Mouse (Mus musculus) CD8-positive naive resting alpha-beta T cell, adult 2 months (primary cell): ENCODE results near the gene Dclk1.

ENCODE experiments used
- DNase-seq, 2 experiments: peaks; one replicate each; pipeline ENCODE4 v3.0.0; 2022; ENCODE audit warnings: low read depth in 2 of 2, low spot score in 2 of 2

Dclk1 gene

GRCm38 (mm10) chr3:55446681-55447080, 204.5 kb downstream of the Dclk1 start:
- no peak for DNase-seq

GRCm38 (mm10) chr3:55447486-55448460, 205.6 kb downstream of the Dclk1 start:
- no peak for DNase-seq

DNA sequence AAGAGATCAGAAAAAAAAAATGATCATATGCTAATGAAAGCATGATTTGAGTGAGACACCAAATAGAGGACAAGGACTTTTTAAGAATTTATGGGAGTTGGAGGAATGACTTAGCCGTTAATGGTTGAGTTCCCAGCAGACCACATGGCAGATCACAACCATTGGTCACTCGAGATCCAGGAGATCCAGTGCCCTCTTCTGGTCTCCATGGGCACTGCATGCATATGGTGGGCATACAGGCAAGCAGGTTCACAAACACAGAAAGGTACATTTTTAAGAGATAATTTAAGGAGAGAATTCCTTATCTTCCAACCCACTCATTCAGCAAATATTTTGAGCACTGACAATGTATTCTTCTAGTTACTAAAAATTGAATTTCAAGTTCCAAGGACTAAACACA, 207.0 kb downstream of the Dclk1 start:
- no peak for DNase-seq

GRCm38 (mm10) chr3:55451035-55451434, 208.9 kb downstream of the Dclk1 start:
- DNase-seq = no peak

DNA sequence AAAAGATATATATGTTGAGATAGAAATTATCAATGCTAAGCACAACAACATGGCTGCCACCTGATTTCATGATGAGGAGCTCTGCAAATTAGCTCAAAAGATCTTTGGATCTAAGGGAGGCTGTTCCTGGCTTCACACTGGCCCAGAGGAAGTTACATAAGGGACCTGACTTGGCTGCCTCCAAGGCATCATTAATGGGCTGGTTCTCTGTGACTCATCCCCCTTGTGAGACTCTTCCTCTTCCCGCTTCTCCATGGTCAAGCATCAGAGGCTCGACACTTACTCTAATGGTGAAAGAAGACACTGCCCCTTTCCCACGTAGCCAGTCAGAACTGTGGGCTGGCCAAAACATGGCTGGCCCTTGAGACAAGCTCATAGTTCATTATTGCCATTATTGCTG, 209.7 kb downstream of the Dclk1 start:
- DNase-seq = no peak

DNA sequence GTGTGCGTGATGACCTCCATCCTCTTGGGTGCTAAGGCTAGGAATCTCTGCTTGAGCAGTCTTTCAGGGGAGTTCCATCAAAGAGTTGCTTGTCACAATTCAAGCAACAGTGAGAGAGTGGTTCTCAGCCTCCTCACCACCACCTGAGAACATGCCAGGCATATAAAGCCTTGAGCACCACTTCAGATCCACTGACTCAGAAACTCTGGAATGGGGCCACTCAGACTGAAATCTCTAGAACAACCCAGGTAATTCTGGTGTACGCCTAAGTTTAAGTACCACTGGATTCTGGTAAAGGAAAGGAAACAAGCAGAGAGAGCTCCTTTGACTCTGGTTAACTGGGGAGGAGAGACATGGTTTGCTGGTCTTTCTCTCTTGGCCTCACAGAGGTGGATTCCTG, 210.3 kb downstream of the Dclk1 start:
- DNase-seq = no peak

- no peak for DNase-seq
Measured at GRCm38 (mm10) chr3:55461092-55461491, 218.9 kb downstream of the Dclk1 start.

GRCm38 (mm10) chr3:55461685-55462655, 219.8 kb downstream of the Dclk1 start:
- no peak for DNase-seq

DNA sequence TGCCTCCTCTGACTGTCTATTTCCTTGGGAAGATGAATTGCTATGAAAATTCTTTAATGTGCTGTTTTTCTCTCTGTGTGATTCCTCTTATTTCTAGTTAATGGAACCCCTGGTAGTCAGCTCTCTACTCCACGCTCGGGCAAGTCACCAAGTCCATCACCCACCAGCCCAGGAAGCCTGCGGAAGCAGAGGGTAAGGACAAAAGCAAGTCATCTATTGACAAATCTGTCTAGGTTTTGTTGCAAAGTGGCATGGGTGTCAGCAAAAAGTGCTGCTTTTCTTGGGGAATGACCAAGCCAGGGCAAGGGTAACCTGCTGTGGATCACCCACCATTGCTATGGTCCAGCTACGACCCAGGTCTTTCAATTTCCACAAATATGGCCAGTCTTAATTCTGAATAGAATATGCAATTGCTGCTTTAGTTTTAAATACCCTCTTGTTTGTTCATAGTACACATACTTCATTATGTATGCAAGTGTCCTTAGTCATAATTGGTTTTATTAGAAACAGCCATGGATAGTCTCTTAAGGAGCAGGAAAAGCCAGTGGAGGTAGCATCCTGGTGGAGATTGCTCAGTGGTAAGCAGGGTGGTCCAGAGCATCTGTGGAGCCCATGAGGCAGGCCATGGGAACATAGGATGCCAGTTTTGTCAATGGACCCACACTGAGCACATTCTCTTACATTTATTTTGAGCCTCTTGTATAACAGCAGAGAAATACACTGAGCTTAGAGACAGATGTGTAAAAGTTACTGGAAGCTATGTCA, 220.9 kb downstream of the Dclk1 start:
- DNase-seq = no peak

GRCm38 (mm10) chr3:55464226-55464625, 222.1 kb downstream of the Dclk1 start:
- no peak for DNase-seq

DNA sequence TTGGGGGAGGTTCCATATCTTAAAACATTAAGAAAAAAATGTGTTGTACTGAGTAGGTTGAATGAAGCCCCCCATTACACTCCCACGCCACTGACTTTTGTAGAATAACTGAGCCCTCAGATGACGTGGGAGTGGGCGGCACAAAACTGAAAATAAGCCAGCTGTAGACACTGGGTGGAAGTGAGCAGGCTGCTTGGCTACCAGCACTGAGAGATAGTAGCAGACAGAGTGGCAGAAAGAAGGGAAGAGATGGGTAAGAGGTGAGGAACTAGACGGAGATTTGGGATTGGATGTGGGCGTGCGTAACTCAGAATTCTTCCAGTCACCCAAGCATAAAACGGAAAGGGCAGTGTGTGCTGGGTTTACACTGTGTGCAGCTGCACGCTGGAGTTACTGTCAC, 223.6 kb downstream of the Dclk1 start:
- no peak for DNase-seq

DNA sequence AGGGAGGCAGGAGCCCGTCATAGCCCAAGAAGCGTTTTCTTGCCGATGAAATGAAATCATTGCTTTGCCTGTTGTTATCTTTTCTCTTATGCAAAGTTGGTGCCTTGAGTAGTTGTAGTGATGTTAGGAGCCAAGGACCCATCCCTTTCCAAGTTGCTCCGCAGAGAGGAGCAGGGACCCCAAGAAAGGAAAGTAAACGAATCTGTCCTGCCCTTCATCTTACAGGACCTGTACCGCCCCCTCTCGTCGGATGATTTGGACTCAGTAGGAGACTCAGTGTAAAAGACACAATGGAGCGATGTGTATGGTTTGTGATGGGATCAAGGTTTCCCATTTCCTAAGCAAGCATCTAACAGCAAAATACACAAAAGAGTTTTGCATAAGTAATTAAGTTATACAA, 224.2 kb downstream of the Dclk1 start:
- no peak for DNase-seq

GRCm38 (mm10) chr3:55472110-55472509, 229.9 kb downstream of the Dclk1 start, which contains the start of gene Gm21954:
Gm21954 (minus strand) TSS chr3:55472210.
- no peak for DNase-seq

DNA sequence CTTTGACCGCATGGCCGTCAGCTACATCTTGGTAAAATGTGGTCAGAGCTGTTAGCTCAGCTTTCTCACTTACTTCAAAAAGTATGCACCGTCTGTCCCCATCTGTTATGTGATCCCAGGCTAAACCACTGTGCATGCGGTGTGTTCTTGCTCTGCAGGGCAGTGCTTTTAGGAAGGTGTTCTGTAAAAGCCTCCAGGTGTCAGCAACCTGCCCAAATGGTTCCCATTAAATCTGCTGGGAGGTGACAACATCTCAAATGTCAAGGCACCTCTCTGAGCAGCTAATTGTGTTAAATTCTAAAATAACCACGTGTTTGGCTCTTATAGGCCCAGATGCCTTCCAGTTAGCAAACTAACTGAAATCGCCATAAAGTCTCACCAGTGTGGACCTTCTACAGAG, 231.0 kb downstream of the Dclk1 start:
- DNase-seq = no peak

GRCm38 (mm10) chr3:55476694-55477093, 234.5 kb downstream of the Dclk1 start:
- DNase-seq = no peak

GRCm38 (mm10) chr3:55479306-55479705, 237.1 kb downstream of the Dclk1 start:
- DNase-seq = no peak

DNA sequence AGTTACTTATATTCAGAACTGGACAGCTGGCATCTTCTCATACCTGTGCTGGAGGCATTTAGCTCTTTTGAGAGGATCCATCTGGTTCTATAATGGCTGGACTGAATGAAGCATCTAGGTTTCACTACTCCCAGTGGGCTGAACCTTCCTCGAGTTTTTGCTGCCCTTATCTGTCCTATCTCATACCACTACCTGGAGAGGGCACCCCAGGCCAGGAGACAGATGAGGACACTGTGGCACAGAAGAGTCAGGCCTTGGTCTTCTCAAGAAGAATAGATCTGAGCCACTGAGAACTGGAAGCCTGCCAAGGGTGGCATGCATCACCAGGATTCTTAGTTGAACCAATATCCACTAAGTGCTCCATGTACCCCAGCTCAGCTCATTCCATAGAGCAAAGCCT, 239.0 kb downstream of the Dclk1 start:
- DNase-seq = no peak

DNA sequence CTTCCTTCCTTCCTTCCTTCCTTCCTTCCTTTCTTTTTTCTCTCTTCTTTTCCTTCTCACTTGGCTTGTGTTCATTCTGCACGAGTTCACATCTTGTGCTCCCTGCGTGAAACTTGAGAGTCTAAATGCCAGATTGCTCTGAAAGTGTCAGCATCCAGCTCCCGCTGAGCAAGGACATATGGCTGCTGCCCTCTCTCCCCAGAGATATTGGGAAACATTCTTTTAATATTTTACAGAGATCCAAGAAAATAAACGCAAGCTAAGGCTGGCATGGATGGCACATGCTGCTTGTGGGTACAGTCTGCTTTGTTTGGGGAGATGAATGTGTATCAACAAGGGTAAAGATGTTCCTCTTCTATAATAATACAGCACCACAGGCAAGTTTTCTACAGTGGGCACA, 241.2 kb downstream of the Dclk1 start:
- no peak for DNase-seq

- no peak for DNase-seq
Measured at GRCm38 (mm10) chr3:55489231-55489990, 247.2 kb downstream of the Dclk1 start.

- no peak for DNase-seq
Measured at GRCm38 (mm10) chr3:55492021-55492420, 249.9 kb downstream of the Dclk1 start.
